Mouse (Mus musculus): ENCODE data around the gene Cacna1c.
"Not testable (repeated sequence)": the region's sequence is repeated elsewhere in the genome, so short reads cannot be mapped to it uniquely, and the experiment has no call there.

The Cacna1c gene

GRCm38 (mm10) chr6:118644866-118645265 is 551.4 kb downstream of the Cacna1c start:
- peak; percentile 35 to 46 for DNase-seq

- peak; percentile 40 to 50 for DNase-seq
Measured at GRCm38 (mm10) chr6:118643541-118643940, 552.7 kb downstream of the Cacna1c start.

GRCm38 (mm10) chr6:118641671-118642325 is 554.4 kb downstream of the Cacna1c start:
- no peak for DNase-seq

GRCm38 (mm10) chr6:118639816-118640215 is 556.4 kb downstream of the Cacna1c start:
- no peak for DNase-seq

- DNase-seq: no peak
Measured at GRCm38 (mm10) chr6:118638911-118639310, 557.3 kb downstream of the Cacna1c start.

- DNase-seq: no peak
Measured at GRCm38 (mm10) chr6:118632491-118632890, 563.7 kb downstream of the Cacna1c start.

- DNase-seq: no peak
Measured at GRCm38 (mm10) chr6:118630006-118630405, 566.2 kb downstream of the Cacna1c start.

GRCm38 (mm10) chr6:118626246-118626645 is 570.0 kb downstream of the Cacna1c start:
- peak; percentile 46 for DNase-seq

- DNase-seq: peak; percentile 53 to 63
Measured at GRCm38 (mm10) chr6:118623609-118624008, 572.6 kb downstream of the Cacna1c start.

- DNase-seq: peak; percentile 34 to 56
Measured at GRCm38 (mm10) chr6:118621866-118622265, 574.4 kb downstream of the Cacna1c start.

GRCm38 (mm10) chr6:118621406-118621805 is 574.8 kb downstream of the Cacna1c start:
- no peak for DNase-seq

- DNase-seq: peak in 1 of 2 experiments; percentile 29
Measured at GRCm38 (mm10) chr6:118608906-118609305, 587.3 kb downstream of the Cacna1c start.

- DNase-seq: peak; percentile 50 to 67
Measured at GRCm38 (mm10) chr6:118605974-118606373, 590.2 kb downstream of the Cacna1c start.

GRCm38 (mm10) chr6:118603825-118604224 is 592.4 kb downstream of the Cacna1c start:
- DNase-seq: no peak

- DNase-seq: peak; percentile 53 to 63
Measured at GRCm38 (mm10) chr6:118595681-118596055, 600.5 kb downstream of the Cacna1c start.

GRCm38 (mm10) chr6:118594833-118595680 is 601.2 kb downstream of the Cacna1c start:
- peak; percentile 60 to 73 for DNase-seq

- DNase-seq: no peak
Measured at GRCm38 (mm10) chr6:118594070-118594469, 602.1 kb downstream of the Cacna1c start.

- DNase-seq: peak in 1 of 2 experiments; percentile 34
Measured at GRCm38 (mm10) chr6:118593377-118594061, 602.7 kb downstream of the Cacna1c start.

GRCm38 (mm10) chr6:118592662-118593376 is 603.4 kb downstream of the Cacna1c start:
- no peak for DNase-seq

GRCm38 (mm10) chr6:118578741-118579140 is 617.5 kb downstream of the Cacna1c start:
- not testable (repeated sequence) for DNase-seq

- no peak for DNase-seq
Measured at GRCm38 (mm10) chr6:118574351-118574750, 621.9 kb downstream of the Cacna1c start.

GRCm38 (mm10) chr6:118567816-118568215 is 628.4 kb downstream of the Cacna1c start:
- no peak for DNase-seq
